Mouse (Mus musculus) neural tube, embryonic 11.5 days (tissue): ENCODE results near the gene Lrrc45. TPM values are rescaled to one million over a fixed set of nuclear protein-coding genes. Genes with fewer than 3 reads are reported as not detected.
"Not testable (repeated sequence)": the region's sequence is repeated elsewhere in the genome, so short reads cannot be mapped to it uniquely, and the experiment has no call there.

ENCODE experiments used
- ATAC-seq: fragments of 200-750 bp; cut with Nextera tagmentation; 2 replicates; pipeline ENCODE4 v1.8.0; 2017; ENCODE audit warnings: moderate number of reproducible peaks, mild to moderate bottlenecking, moderate TSS enrichment, moderate library complexity; ENCODE audit not compliant: insufficient read depth, low FRiP score, low TSS enrichment
- DNase-seq: peaks from one replicate; pipeline ENCODE4 v3.0.0-alpha.2; 2015; ENCODE audit warnings: low spot score
- H3K27ac ChIP-seq: fragments of 300-500 bp; sonication (generic); 2 replicates; pipeline ENCODE4 v1.5.1; 2014; ENCODE audit warnings: low read depth, mild to moderate bottlenecking, low read length
- H3K27me3 ChIP-seq: fragments of 300-500 bp; sonication (generic); 2 replicates; pipeline ENCODE4 v1.6.1; 2014; ENCODE audit warnings: mild to moderate bottlenecking, low read length, mixed read lengths; ENCODE audit not compliant: control insufficient read depth, insufficient read depth
- H3K36me3 ChIP-seq: fragments of 300-500 bp; sonication (generic); 2 replicates; pipeline ENCODE4 v1.6.1; 2014; ENCODE audit warnings: mild to moderate bottlenecking, low read length, moderate library complexity, mixed read lengths; ENCODE audit not compliant: control insufficient read depth, insufficient read depth
- H3K4me1 ChIP-seq: fragments of 300-500 bp; sonication (generic); 2 replicates; pipeline ENCODE4 v1.6.1; 2014; ENCODE audit warnings: low read length, mixed read lengths; ENCODE audit not compliant: control insufficient read depth, insufficient read depth
- H3K4me2 ChIP-seq: fragments of 300-500 bp; sonication (generic); 2 replicates; pipeline ENCODE4 v1.6.1; 2014; ENCODE audit warnings: low read depth, mild to moderate bottlenecking, moderate library complexity
- H3K4me3 ChIP-seq: fragments of 300-500 bp; sonication (generic); 2 replicates; pipeline ENCODE4 v1.5.1; 2014; ENCODE audit warnings: low read depth, low read length
- H3K9ac ChIP-seq: fragments of 300-500 bp; sonication (generic); 2 replicates; pipeline ENCODE4 v1.6.1; 2014; ENCODE audit warnings: mild to moderate bottlenecking, low read length
- H3K9me3 ChIP-seq: fragments of 300-500 bp; sonication (generic); 2 replicates; pipeline ENCODE4 v1.6.1; 2016; ENCODE audit warnings: low read length; ENCODE audit not compliant: control insufficient read depth
- WGBS: fragments of 180-500 bp; shearing (Covaris S2); extraction: QIAGEN DNeasy Blood & Tissue Kit; methylation state at CpG from one replicate; pipeline ENCODE4 v1.1.7; 2014; 5-methylcytosine and 5-hydroxymethylcytosine counted together
- polyA plus RNA-seq: library from polyadenylated mRNA; unstranded; fragments of >200 nt; fragmentation: Nextera tagmentation; extraction: Ambion mirVana; gene quantifications from 2 replicates; pipeline ENCODE4 v1.2.1, GENCODE M21; 2014

Lrrc45 gene
- polyA plus RNA-seq, 1 experiment from 2014 or later, result 44.7 TPM

- DNase-seq (no peak), ATAC-seq (no peak)
- WGBS, result 90% methylated on average over 5 of the region's 5 CpGs
- Histone ChIP-seq H3K27ac (no peak overlapping the region), H3K36me3 (no peaks in the 10 kb centered on the region), H3K9ac (no peak overlapping the region), H3K4me2 (no peak overlapping the region), H3K9me3 (no peaks in the 10 kb centered on the region), H3K27me3 (no peaks in the 10 kb centered on the region), H3K4me1 (no peaks in the 10 kb centered on the region), H3K4me3 (no peak overlapping the region)
Measured at GRCm38 (mm10) chr11:120740981-120741380, 27.3 kb downstream of the Lrrc45 start.

DNA sequence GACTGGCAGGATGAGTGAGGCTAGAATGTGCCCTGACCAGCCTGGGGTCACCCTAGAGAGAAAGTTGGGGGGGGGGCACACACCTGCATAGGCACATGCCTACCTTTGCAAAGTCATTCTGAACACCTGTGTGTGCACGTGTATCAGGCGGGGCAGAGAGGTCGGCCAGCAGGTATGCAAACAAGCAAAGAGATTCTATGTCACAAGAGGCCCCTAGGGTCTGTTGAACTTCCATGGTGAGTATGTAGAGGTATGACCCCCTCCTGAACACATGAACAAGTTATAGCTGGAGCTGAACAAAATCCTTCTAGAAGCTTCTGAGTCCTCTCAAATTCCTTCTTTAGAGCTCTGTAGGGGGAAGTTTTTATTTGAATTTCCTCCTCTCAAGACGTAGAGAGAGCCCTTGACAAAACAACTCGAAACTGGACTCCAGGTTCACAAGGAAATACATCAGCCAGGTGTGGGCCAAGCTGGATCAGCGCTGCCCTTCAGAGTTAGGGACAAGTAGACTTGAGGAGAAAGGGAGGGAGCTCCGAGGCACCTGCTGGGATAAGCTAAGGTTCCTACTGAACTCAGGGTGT lies 30.5 kb downstream of the Lrrc45 start:
- Histone ChIP-seq H3K27me3 (no peaks in the 10 kb centered on the region), H3K4me1 (no peaks in the 10 kb centered on the region), H3K9me3 (no peaks in the 10 kb centered on the region), H3K4me2 (no peak overlapping the region), H3K4me3 (no peak overlapping the region), H3K27ac (no peak overlapping the region), H3K9ac (no peak overlapping the region), H3K36me3 (no peaks in the 10 kb centered on the region)
- WGBS, result 72% methylated on average over 7 of the region's 7 CpGs
- DNase-seq (no peak), ATAC-seq (no peak)

DNA sequence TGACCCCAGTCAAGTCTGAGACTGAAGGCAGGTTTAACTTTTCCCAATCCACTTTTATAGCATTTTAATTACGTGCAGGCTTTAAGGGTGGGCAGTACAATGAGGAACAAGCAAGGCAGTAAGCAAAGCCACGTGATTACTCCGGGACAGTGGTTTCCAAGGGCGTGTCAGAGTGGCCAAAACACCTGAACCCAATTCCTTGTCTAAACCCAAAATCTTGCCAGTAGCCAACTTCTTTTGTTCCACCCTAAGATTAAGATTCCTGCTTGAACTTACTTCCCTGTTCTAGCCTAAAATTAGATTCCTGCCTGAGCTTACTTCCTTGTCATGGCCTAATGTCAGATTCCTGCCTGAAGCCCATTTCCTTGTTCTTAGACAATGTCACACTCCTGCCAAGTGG lies 34.2 kb downstream of the Lrrc45 start:
- no peak for ATAC-seq
- Histone ChIP-seq H3K27ac (no peak overlapping the region), H3K4me1 (no peaks in the 10 kb centered on the region), H3K36me3 (no peaks in the 10 kb centered on the region), H3K4me2 (no peak overlapping the region), H3K9me3 (no peaks in the 10 kb centered on the region), H3K4me3 (no peak overlapping the region), H3K9ac (no peak overlapping the region), H3K27me3 (no peaks in the 10 kb centered on the region)
- WGBS, result 83% methylated on average over 4 of the region's 4 CpGs
- no peak for DNase-seq

DNA sequence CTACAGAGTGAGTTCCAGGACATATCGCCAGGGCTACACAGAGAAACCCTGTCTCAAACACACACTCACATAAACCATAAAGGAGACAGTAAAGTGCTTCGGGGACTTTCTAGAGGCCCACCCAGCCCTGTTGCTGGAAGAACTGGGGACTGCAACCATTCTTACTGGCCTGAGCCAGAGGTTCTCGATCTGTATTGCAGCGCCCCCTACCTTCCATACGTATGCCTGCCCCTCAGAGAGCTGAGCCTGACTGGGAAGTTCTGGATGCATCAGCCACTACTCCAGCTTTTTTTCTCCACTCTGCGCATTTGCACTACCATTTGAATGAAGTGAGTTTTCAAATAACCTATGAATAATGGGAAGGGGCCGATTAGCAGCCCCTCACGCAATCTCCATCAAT lies 35.7 kb downstream of the Lrrc45 start:
- ATAC-seq (no peak), DNase-seq (no peak)
- Histone ChIP-seq H3K4me2 (no peak overlapping the region), H3K36me3 (no peaks in the 10 kb centered on the region), H3K9me3 (no peaks in the 10 kb centered on the region), H3K27ac (no peak overlapping the region), H3K4me1 (no peaks in the 10 kb centered on the region), H3K9ac (no peak overlapping the region), H3K27me3 (no peaks in the 10 kb centered on the region), H3K4me3 (no peak overlapping the region)
- 67% methylated on average over 8 of the region's 8 CpGs for WGBS

DNA sequence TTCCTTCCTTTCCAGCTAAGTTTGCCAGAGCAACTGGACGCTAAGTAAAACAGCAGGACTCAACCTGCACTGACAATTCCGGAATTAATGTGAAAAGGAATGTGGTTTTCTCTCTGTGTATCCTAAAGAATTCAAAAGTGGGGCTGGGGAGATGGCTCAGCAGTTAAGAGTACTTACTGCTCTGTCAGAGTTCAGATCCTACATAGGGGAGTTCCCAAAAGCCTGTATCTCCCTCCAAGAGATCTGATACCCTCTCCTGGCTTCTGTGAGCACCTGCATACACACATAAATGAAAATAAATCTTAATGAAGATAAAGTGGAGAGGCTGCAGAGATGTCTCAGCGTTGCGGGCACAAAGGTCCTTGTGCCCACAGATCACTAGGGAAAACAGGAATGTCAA lies 37.9 kb downstream of the Lrrc45 start:
- H3K4me2 ChIP-seq, result no peak overlapping the region
- H3K9me3 ChIP-seq, result no peaks in the 10 kb centered on the region
- no peak overlapping the region for H3K9ac ChIP-seq
- no peak overlapping the region for H3K4me3 ChIP-seq
- no peaks in the 10 kb centered on the region for H3K4me1 ChIP-seq
- ATAC-seq (no peak), DNase-seq (no peak)
- H3K27ac ChIP-seq, result no peak overlapping the region
- 72% methylated on average over 4 of the region's 4 CpGs for WGBS
- H3K36me3 ChIP-seq, result no peaks in the 10 kb centered on the region
- H3K27me3 ChIP-seq, result no peaks in the 10 kb centered on the region

GRCm38 (mm10) chr11:120760236-120760635 lies 46.5 kb downstream of the Lrrc45 start:
- Histone ChIP-seq H3K27me3 (peaks cover 6% of the 10 kb centered on the region; the same call in 1 of the 2 replicates), H3K27ac (no peak overlapping the region), H3K4me2 (no peak overlapping the region), H3K4me1 (no peaks in the 10 kb centered on the region), H3K9me3 (no peaks in the 10 kb centered on the region), H3K9ac (no peak overlapping the region), H3K4me3 (no peak overlapping the region), H3K36me3 (no peaks in the 10 kb centered on the region)
- 87% methylated on average over 9 of the region's 9 CpGs for WGBS
- ATAC-seq (no peak), DNase-seq (no peak)

GRCm38 (mm10) chr11:120761811-120762671 lies 48.3 kb downstream of the Lrrc45 start:
- 71% methylated on average over 14 of the region's 14 CpGs for WGBS
- H3K9me3 ChIP-seq, result no peaks in the 10 kb centered on the region

GRCm38 (mm10) chr11:120762672-120763041 lies 48.9 kb downstream of the Lrrc45 start, which contains the start of gene Hmga1b:
Gene Hmga1b, plus strand, starts transcription at chr11:120762794.
- H3K36me3 ChIP-seq, H3K27ac ChIP-seq, H3K4me1 ChIP-seq, DNase-seq, H3K4me3 ChIP-seq, H3K27me3 ChIP-seq, ATAC-seq, H3K9ac ChIP-seq, H3K4me2 ChIP-seq, H3K9me3 ChIP-seq: not testable (repeated sequence)
- 31% methylated on average over 11 of the region's 14 CpGs for whole genome bisulfite sequencing

More at GRCm38 (mm10) chr11:120761811-120762671, 48.3 kb downstream of the Lrrc45 start:
- peaks cover 6% of the 10 kb centered on the region; the same call in 1 of the 2 replicates for H3K27me3 ChIP-seq
- H3K36me3 ChIP-seq, result no peaks in the 10 kb centered on the region
- no peak for DNase-seq
- H3K4me3 ChIP-seq, result no peak overlapping the region
- no peak overlapping the region for H3K27ac ChIP-seq
- no peak overlapping the region for H3K9ac ChIP-seq
- no peak overlapping the region for H3K4me2 ChIP-seq
- H3K4me1 ChIP-seq, result no peaks in the 10 kb centered on the region
- ATAC-seq, result no peak
